Mouse (Mus musculus): ENCODE measurements around the gene C8a. TPM values are rescaled to one million over a fixed set of nuclear protein-coding genes. Genes with fewer than 3 reads are reported as not detected.

Gene C8a
- polyA plus RNA-seq, 1 experiment from 2014 or later, result not detected

- Histone ChIP-seq H3K4me1 (no peaks in the 10 kb centered on the region), H3K9ac (no peak overlapping the region), H3K4me3 (replicated peaks) (no peak overlapping the region), H3K9me3 (no peaks in the 10 kb centered on the region), H3K27me3 (no peaks in the 10 kb centered on the region), H3K36me3 (replicated peaks) (no peaks in the 10 kb centered on the region), H3K4me2 (no peak overlapping the region), H3K27ac (no peak overlapping the region)
- WGBS, result 82% methylated on average over 7 of the region's 7 CpGs
- ATAC-seq (ENCODE audit: low FRiP score), result no peak
These were observed 51.7 kb downstream of the C8a start for GRCm38 (mm10) chr4:104824381-104825077.

GRCm38 (mm10) chr4:104823597-104824101, 52.5 kb downstream of the C8a start:
- 87% methylated on average over 4 of the region's 4 CpGs for WGBS
- no peak overlapping the region for H3K9ac ChIP-seq
- no peak for ATAC-seq (ENCODE audit: low FRiP score)
- no peaks in the 10 kb centered on the region for H3K9me3 ChIP-seq
- H3K36me3 ChIP-seq (replicated peaks), result no peaks in the 10 kb centered on the region
- H3K27ac ChIP-seq, result no peak overlapping the region
- no peaks in the 10 kb centered on the region for H3K27me3 ChIP-seq
- H3K4me3 ChIP-seq (replicated peaks), result no peak overlapping the region
- H3K4me1 ChIP-seq, result no peaks in the 10 kb centered on the region
- no peak overlapping the region for H3K4me2 ChIP-seq

GRCm38 (mm10) chr4:104819891-104820290, 56.3 kb downstream of the C8a start:
- Histone ChIP-seq H3K27me3 (no peaks in the 10 kb centered on the region), H3K27ac (no peak overlapping the region), H3K9me3 (no peaks in the 10 kb centered on the region), H3K36me3 (replicated peaks) (no peaks in the 10 kb centered on the region), H3K4me1 (no peaks in the 10 kb centered on the region), H3K9ac (no peak overlapping the region), H3K4me2 (no peak overlapping the region), H3K4me3 (replicated peaks) (no peak overlapping the region)
- 66% methylated on average over 4 of the region's 4 CpGs for WGBS
- no peak for ATAC-seq (ENCODE audit: low FRiP score)

GRCm38 (mm10) chr4:104818986-104819385, 57.2 kb downstream of the C8a start:
- no peak overlapping the region for H3K27ac ChIP-seq
- no peaks in the 10 kb centered on the region for H3K4me1 ChIP-seq
- no peaks in the 10 kb centered on the region for H3K36me3 ChIP-seq (replicated peaks)
- 62% methylated on average over 4 of the region's 4 CpGs for WGBS
- no peaks in the 10 kb centered on the region for H3K27me3 ChIP-seq
- no peak overlapping the region for H3K4me2 ChIP-seq
- H3K9me3 ChIP-seq, result no peaks in the 10 kb centered on the region
- H3K4me3 ChIP-seq (replicated peaks), result no peak overlapping the region
- no peak for ATAC-seq (ENCODE audit: low FRiP score)
- H3K9ac ChIP-seq, result no peak overlapping the region

- no peak for ATAC-seq (ENCODE audit: low FRiP score)
- Histone ChIP-seq H3K36me3 (replicated peaks) (no peaks in the 10 kb centered on the region), H3K4me3 (replicated peaks) (no peak overlapping the region), H3K27me3 (no peaks in the 10 kb centered on the region), H3K4me2 (no peak overlapping the region), H3K9ac (no peak overlapping the region), H3K27ac (no peak overlapping the region), H3K9me3 (no peaks in the 10 kb centered on the region), H3K4me1 (no peaks in the 10 kb centered on the region)
- 56% methylated on average over 2 of the region's 2 CpGs for WGBS
These were observed 58.7 kb downstream of the C8a start for GRCm38 (mm10) chr4:104817509-104817908.

- Histone ChIP-seq H3K36me3 (replicated peaks) (no peaks in the 10 kb centered on the region), H3K4me3 (replicated peaks) (no peak overlapping the region), H3K9ac (no peak overlapping the region), H3K9me3 (no peaks in the 10 kb centered on the region), H3K4me2 (no peak overlapping the region), H3K4me1 (no peaks in the 10 kb centered on the region), H3K27me3 (no peaks in the 10 kb centered on the region), H3K27ac (no peak overlapping the region)
- 88% methylated on average over 4 of the region's 4 CpGs for WGBS
- ATAC-seq (ENCODE audit: low FRiP score), result no peak
These were observed 59.5 kb downstream of the C8a start for GRCm38 (mm10) chr4:104816519-104817232.

GRCm38 (mm10) chr4:104813617-104814016, 62.6 kb downstream of the C8a start:
- H3K36me3 ChIP-seq (replicated peaks), result no peaks in the 10 kb centered on the region
- no peak overlapping the region for H3K4me3 ChIP-seq (replicated peaks)
- H3K4me1 ChIP-seq, result peaks cover 5% of the 10 kb centered on the region; the same call in 1 of the 2 replicates
- no peaks in the 10 kb centered on the region for H3K27me3 ChIP-seq
- H3K4me2 ChIP-seq, result no peak overlapping the region
- no peak overlapping the region for H3K9ac ChIP-seq
- H3K27ac ChIP-seq, result no peak overlapping the region
- ATAC-seq (ENCODE audit: low FRiP score), result no peak
- 64% methylated on average over 2 of the region's 2 CpGs for WGBS
- no peaks in the 10 kb centered on the region for H3K9me3 ChIP-seq

GRCm38 (mm10) chr4:104810710-104811286, 65.4 kb downstream of the C8a start:
- ATAC-seq (ENCODE audit: low FRiP score), result no peak
- Histone ChIP-seq H3K27me3 (no peaks in the 10 kb centered on the region), H3K4me1 (peaks cover 5% of the 10 kb centered on the region; the same call in 1 of the 2 replicates), H3K9me3 (no peaks in the 10 kb centered on the region), H3K27ac (no peak overlapping the region), H3K4me3 (replicated peaks) (no peak overlapping the region), H3K9ac (no peak overlapping the region), H3K4me2 (no peak overlapping the region), H3K36me3 (replicated peaks) (no peaks in the 10 kb centered on the region)
- WGBS, result 76% methylated on average over 10 of the region's 10 CpGs

GRCm38 (mm10) chr4:104805414-104806257, 70.6 kb downstream of the C8a start:
- no peak overlapping the region for H3K27ac ChIP-seq
- WGBS, result 78% methylated on average over 19 of the region's 19 CpGs
- H3K36me3 ChIP-seq (replicated peaks), result no peaks in the 10 kb centered on the region
- H3K4me1 ChIP-seq, result 0 out of 2 replicates have a peak, but pooled peaks cover under 1% of the 10 kb centered on the region
- no peak overlapping the region for H3K4me3 ChIP-seq (replicated peaks)
- H3K9me3 ChIP-seq, result no peaks in the 10 kb centered on the region
- H3K9ac ChIP-seq, result no peak overlapping the region
- H3K4me2 ChIP-seq, result no peak overlapping the region
- no peaks in the 10 kb centered on the region for H3K27me3 ChIP-seq
- no peak for ATAC-seq (ENCODE audit: low FRiP score)

- ATAC-seq (ENCODE audit: low FRiP score), result no peak
- Histone ChIP-seq H3K36me3 (replicated peaks) (no peaks in the 10 kb centered on the region), H3K27ac (no peak overlapping the region), H3K4me3 (replicated peaks) (no peak overlapping the region), H3K27me3 (no peaks in the 10 kb centered on the region), H3K4me2 (no peak overlapping the region), H3K9me3 (no peaks in the 10 kb centered on the region), H3K9ac (no peak overlapping the region), H3K4me1 (no peaks in the 10 kb centered on the region)
- WGBS, result 87% methylated on average over 4 of the region's 4 CpGs
These were observed 72.1 kb downstream of the C8a start for GRCm38 (mm10) chr4:104804100-104804499.

GRCm38 (mm10) chr4:104801625-104802024, 74.6 kb downstream of the C8a start:
- H3K4me2 ChIP-seq, result no peak overlapping the region
- no peak overlapping the region for H3K9ac ChIP-seq
- no peaks in the 10 kb centered on the region for H3K36me3 ChIP-seq (replicated peaks)
- WGBS, result 91% methylated on average over 3 of the region's 3 CpGs
- H3K27ac ChIP-seq, result no peak overlapping the region
- no peak for ATAC-seq (ENCODE audit: low FRiP score)
- no peaks in the 10 kb centered on the region for H3K27me3 ChIP-seq
- H3K4me3 ChIP-seq (replicated peaks), result no peak overlapping the region
- no peaks in the 10 kb centered on the region for H3K9me3 ChIP-seq
- H3K4me1 ChIP-seq, result no peaks in the 10 kb centered on the region

GRCm38 (mm10) chr4:104798951-104799350, 77.2 kb downstream of the C8a start:
- Histone ChIP-seq H3K27me3 (no peaks in the 10 kb centered on the region), H3K4me1 (no peaks in the 10 kb centered on the region), H3K9me3 (no peaks in the 10 kb centered on the region), H3K36me3 (replicated peaks) (no peaks in the 10 kb centered on the region), H3K9ac (no peak overlapping the region), H3K4me2 (no peak overlapping the region), H3K27ac (no peak overlapping the region), H3K4me3 (replicated peaks) (no peak overlapping the region)
- WGBS, result 83% methylated on average over 9 of the region's 9 CpGs
- ATAC-seq (ENCODE audit: low FRiP score), result no peak

Measured in forebrain, embryonic 12.5 days (tissue).